Mouse (Mus musculus): Measurements from ENCODE around the gene Rabgap1l.

The Rabgap1l gene

GRCm38 (mm10) chr1:160246844-160247243, 546.2 kb downstream of the Rabgap1l start:
- no peak for DNase-seq (ENCODE audit: low read depth, low spot score)

GRCm38 (mm10) chr1:160245954-160246353, 547.1 kb downstream of the Rabgap1l start:
- DNase-seq (ENCODE audit: low read depth, low spot score): no peak

DNA sequence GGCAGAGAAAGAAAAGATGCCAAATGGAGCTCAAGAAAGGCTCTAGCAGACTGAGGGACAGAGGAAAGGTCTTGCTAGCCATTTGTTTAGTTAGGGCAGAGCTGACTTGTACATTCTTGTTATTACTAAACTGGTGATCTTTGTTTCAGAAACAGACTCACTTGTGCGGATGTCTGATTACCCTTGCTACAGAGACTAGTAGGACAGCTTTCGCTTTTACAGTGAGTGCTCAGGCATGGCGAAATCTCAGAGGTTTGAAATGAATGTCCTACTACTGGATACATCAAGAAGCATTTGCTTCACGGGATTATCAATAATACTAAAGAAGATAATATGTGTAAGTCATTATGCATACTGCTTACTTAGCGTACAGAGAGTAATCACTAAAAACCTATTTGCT, 548.3 kb downstream of the Rabgap1l start:
- DNase-seq (ENCODE audit: low read depth, low spot score): no peak

DNA sequence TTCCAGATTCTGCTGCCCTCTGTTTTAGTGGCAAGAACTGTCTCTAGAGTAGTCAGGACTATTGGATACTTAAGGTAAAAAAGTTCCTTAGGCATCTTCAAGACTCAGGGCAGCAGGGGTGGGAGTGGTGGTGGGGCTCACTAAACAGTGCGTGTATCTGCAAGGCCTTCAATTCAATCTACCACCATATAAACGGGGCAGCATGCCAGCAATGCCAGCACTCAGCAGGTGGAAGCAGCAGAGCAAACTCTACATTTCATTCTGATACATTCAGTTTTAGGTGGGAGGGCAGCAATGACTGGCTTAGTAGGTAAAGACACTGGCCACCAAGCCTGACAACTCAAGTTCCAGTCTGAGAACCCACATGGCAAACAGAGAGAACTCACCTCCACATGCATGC, 552.9 kb downstream of the Rabgap1l start:
- DNase-seq (ENCODE audit: low read depth, low spot score): no peak

DNA sequence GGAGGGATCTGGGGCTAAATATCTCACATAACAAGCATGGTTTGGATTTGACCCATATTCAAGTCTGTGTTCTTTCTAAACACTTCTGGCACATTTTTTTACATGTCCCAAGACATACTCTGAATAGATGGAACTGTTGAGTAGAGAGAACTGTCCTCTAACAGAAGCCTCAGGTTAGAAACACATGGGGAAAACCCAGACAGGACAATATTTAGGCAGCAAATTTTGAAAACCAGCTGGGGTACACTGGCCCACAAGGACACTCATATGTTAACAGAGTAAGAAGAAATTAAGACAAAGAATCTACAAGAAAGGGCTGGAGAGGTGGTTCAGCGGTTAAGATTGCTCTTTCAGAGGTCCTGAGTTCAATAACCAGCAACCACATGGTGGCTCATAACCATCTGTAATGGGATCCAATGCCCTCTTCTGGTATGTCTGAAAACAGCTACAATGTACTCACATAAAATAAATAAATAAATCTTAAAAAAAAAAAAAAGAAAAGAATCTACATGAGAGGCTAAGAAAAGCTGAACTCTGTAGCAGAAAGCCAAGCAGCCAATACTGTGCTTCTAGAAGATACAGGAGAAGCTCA, 554.1 kb downstream of the Rabgap1l start:
- no peak for DNase-seq (ENCODE audit: low read depth, low spot score)

DNA sequence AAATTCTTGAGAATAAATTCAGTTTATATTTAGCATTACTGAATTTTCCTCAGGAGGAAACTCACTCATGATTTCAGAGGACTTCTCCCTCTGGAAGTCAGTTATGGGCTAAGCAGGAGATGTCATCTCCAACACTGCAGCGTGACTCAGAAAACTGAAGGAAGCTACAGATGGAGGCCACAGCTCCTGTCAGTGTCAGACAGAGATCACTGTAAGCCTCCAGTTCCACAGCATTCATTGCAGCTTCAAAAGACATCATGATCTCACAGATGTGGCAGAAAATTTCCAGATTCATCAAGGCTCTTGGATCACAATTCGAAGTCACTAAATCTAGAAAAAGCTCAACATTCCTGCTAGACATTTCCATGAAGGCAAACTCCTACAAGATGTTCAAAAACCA, 555.0 kb downstream of the Rabgap1l start:
- DNase-seq (ENCODE audit: low read depth, low spot score): no peak

- DNase-seq (ENCODE audit: low read depth, low spot score): no peak
Observed at GRCm38 (mm10) chr1:160233921-160234320, 559.1 kb downstream of the Rabgap1l start.

GRCm38 (mm10) chr1:160232113-160232512, 560.9 kb downstream of the Rabgap1l start:
- DNase-seq (ENCODE audit: low read depth, low spot score): no peak

- DNase-seq (ENCODE audit: low read depth, low spot score): peak; percentile 55
Observed at GRCm38 (mm10) chr1:160231013-160231412, 562.0 kb downstream of the Rabgap1l start.

GRCm38 (mm10) chr1:160227850-160228249, 565.2 kb downstream of the Rabgap1l start:
- DNase-seq (ENCODE audit: low read depth, low spot score): no peak

DNA sequence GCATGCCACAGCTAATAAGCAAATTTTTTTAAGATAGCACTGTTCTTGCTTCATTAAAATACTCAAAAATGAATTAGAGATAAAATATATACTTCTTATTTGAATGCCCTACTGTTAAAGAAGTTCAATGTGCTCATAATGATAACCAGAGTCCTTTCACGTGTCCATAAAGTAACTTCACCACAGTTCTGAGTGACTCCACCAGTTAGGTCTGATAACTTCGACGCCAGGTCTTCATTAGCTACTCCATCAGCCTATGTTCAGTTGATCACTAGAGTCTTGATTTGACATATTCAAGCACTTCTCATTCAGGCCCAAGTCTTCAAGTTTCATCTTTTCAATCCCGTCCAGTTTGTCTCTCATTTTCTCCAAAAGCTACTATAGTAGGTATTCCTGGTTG, 565.8 kb downstream of the Rabgap1l start:
- no peak for DNase-seq (ENCODE audit: low read depth, low spot score)

DNA sequence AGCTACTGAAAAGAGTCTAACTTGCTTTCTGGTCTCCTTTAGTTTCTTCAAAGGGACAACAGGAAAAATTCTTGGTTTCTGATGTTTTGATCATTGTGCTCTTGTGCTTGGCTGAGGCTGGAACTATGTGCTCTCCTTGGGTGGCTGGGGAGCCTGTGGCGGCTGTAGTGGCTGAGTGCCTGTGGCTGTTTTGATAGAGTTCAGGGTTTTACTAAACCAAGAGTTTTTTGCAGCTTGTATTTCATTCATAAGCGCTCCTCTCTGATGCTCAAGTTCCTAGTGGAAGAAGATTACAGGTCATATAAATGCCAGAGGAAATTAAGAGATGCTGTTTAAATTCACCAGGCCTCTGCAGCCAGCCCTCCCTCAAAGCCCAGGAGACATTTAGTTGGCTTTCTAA, 568.9 kb downstream of the Rabgap1l start:
- DNase-seq (ENCODE audit: low read depth, low spot score): no peak

- DNase-seq (ENCODE audit: low read depth, low spot score): peak; percentile 71
Observed at GRCm38 (mm10) chr1:160217898-160218297, 575.1 kb downstream of the Rabgap1l start.

GRCm38 (mm10) chr1:160214171-160214570, 578.8 kb downstream of the Rabgap1l start:
- peak; percentile 26 for DNase-seq (ENCODE audit: low read depth, low spot score)

GRCm38 (mm10) chr1:160212703-160213669, 580.0 kb downstream of the Rabgap1l start, which contains the start of gene Cacybp:
Gene Cacybp, minus strand, starts transcription at chr1:160212875.
- peak; percentile 99 for DNase-seq (ENCODE audit: low read depth, low spot score)

GRCm38 (mm10) chr1:160212123-160212691, 580.8 kb downstream of the Rabgap1l start:
- DNase-seq (ENCODE audit: low read depth, low spot score): no peak

DNA sequence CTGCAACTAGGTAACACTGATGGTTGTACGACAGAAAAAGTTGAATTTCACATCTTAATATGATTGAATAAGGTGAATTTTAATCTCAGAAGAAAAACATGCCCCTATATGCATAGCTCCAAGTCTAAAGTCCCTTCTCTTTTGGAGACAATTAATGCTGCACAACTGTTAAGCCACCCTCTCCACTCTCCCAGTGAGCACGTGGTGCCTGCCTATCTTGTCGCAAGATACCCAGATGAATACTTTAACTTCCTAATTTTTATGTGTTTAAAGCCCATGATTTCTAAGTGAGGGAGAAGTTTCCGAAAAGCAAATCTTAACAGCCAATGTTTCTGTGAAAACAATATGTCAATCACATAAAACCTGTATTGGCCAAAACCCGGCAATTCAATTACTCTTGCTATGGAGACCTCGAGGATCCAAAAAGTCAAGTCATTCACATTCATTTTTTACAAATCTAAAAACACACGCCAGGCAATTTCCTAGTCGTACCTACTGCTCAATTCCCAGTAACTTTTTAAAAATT, 581.4 kb downstream of the Rabgap1l start:
- no peak for DNase-seq (ENCODE audit: low read depth, low spot score)

GRCm38 (mm10) chr1:160210566-160210965, 582.4 kb downstream of the Rabgap1l start:
- no peak for DNase-seq (ENCODE audit: low read depth, low spot score)

GRCm38 (mm10) chr1:160209844-160210243, 583.2 kb downstream of the Rabgap1l start:
- DNase-seq (ENCODE audit: low read depth, low spot score): peak; percentile 90

DNA sequence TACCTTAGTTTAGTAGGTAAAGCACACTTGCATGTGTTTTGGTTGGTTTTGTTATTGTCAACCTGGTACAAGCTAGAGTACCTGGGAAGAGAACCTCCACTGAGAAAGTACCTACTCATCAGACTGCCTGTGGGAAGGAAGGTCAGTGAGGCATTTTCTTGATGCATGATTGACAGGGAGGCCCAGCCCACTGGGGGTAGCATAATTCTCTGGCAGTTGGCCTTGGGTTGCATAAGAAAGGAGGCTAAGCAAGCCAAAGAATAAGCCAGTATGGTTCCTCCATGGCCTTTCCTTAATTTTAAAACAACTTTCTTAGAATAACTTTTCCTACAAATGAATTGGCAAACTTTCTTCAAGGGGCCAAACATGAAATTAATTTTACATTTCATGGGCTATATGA, 587.5 kb downstream of the Rabgap1l start:
- DNase-seq (ENCODE audit: low read depth, low spot score): no peak

- DNase-seq (ENCODE audit: low read depth, low spot score): no peak
Observed at GRCm38 (mm10) chr1:160195337-160195663, 597.7 kb downstream of the Rabgap1l start.
